Mouse (Mus musculus): Measurements from ENCODE around the gene Helb.

DNA sequence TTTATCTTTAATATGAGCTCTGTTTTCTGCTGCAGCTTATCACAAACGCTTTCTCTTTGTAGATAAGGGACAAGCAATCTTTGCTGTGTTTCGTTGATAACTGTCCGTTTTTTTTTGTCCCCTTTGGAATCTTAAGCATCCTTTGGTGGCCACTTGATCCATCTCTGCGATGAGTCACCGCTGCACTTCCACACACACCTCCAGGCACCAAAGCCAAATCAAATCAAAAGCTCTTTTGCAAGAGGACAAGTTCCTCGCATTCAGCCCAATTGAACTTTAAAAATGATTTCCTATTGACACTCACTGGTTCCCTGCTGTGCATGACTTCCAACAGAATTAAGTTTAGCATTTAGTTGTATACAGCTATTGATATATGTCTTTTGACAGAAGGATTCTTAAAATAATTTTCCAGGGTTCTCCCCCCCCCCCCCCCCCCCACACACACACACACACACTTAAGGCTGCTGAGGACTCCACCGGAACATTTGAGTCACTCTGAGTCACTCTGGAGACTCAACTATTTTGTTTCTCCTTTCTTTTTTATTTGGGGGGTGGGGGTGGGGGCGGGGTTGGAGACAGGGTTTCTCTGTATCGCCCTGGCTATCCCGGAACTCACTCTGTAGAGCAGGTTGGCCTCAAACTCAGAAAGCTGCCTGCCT lies 52.1 kb downstream of the Helb start:
- TF ChIP-seq GATA1 (IDR thresholded peaks at IDR 0.05; ENCODE audit: low read length) (no peak), TAL1 (IDR thresholded peaks at IDR 0.05; ENCODE audit: low read length) (no peak)

Data from erythroblast, embryonic 14.5 days (primary cell).